Mouse (Mus musculus) cortical plate, adult 2 months (tissue): Measurements from ENCODE around the gene Frmd4b.

Source experiments
- CTCF ChIP-seq: fragments of 200-500 bp; IDR thresholded peaks from 2 replicates; pipeline ENCODE4 v1.5.1; 2011; ENCODE audit warnings: mild to moderate bottlenecking, control low read depth, low read length; ENCODE audit not compliant: insufficient read depth; ENCODE audit errors: extremely low read depth
- POLR2A ChIP-seq: fragments of 200-500 bp; IDR thresholded peaks from 2 replicates; pipeline ENCODE4 v1.6.1; 2011; ENCODE audit warnings: mild to moderate bottlenecking, low read length, control low read depth; ENCODE audit not compliant: insufficient read depth; ENCODE audit errors: extremely low read depth

DNA sequence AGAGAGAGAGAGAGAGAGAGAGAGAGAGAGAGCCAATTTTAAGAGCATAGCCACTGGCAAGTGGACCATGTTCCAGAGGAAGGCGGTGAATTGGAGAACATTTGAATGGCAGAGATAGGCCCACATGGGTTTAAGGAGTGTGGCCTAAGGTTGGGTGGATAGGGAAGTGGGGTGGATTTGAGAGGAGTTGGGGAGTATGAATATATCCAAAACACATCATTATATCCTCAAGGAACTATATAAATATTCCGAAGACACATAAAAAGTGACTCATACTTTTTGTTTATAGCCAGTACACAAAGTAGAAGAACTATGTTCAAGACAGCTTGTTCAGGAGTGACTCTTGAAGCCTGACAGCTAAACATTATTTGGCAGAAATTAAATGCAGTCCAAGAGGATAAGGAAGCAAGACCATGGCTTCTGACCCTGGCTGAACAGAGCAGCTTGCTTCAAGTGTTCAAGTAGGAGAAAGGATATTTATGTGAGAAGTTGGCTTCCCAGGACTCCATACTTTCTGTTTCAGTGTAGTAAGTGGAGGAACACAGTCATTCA is 36.8 kb downstream of the Frmd4b start:
- TF ChIP-seq CTCF: no peak
- no peak for TF ChIP-seq POLR2A
